Mouse (Mus musculus) CH12.LX (cell line): ENCODE data around the gene Bid. TPM values are rescaled to one million over a fixed set of nuclear protein-coding genes. Genes with fewer than 3 reads are reported as not detected.
"Not testable (repeated sequence)": the region's sequence is repeated elsewhere in the genome, so short reads cannot be mapped to it uniquely, and the experiment has no call there.

Source experiments
- DNase-seq: peaks from one replicate; pipeline ENCODE4 v3.0.0-alpha.2; 2013; ENCODE audit errors: extremely low read depth
- H3K27ac ChIP-seq: 2 replicates; pipeline ENCODE4 v1.5.1; 2012; ENCODE audit warnings: low read depth, mild to moderate bottlenecking, control low read depth, moderate library complexity; ENCODE audit not compliant: insufficient read depth
- H3K27me3 ChIP-seq: replicated peaks from 2 replicates; pipeline ENCODE3; 2012; ENCODE audit warnings: inconsistent platforms
- H3K36me3 ChIP-seq, 2 experiments: replicated peaks in 1 of 2; 2 replicates each; pipeline versions ENCODE3 to v1.6.1; 2012; ENCODE audit warnings: inconsistent platforms in 1 of 2, low read length in 1 of 2, mild to moderate bottlenecking in 1 of 2, mixed read lengths in 1 of 2, moderate library complexity in 1 of 2; ENCODE audit not compliant: control insufficient read depth in 1 of 2, insufficient read depth in 1 of 2
- H3K4me1 ChIP-seq, 2 experiments: 2 replicates each; pipeline ENCODE4 v1.6.1; 2012; ENCODE audit warnings: inconsistent platforms in 1 of 2, moderate library complexity in 1 of 2; ENCODE audit not compliant: insufficient read depth in 2 of 2, control insufficient read depth in 1 of 2
- H3K4me2 ChIP-seq: 2 replicates; pipeline ENCODE4 v1.6.1; 2012; ENCODE audit warnings: low read depth, mild to moderate bottlenecking, control low read depth; ENCODE audit not compliant: poor library complexity, insufficient read depth, severe bottlenecking
- H3K4me3 ChIP-seq, 3 experiments: fragments of 150-350 bp in 1 of 3; sonication (generic) in 1 of 3; replicated peaks in 1 of 3; 2 replicates each; pipeline versions ENCODE3 to v1.5.1; 2011 to 2012; ENCODE audit warnings: low read depth in 2 of 3, low read length in 2 of 3, mild to moderate bottlenecking in 2 of 3, moderate library complexity in 2 of 3, control low read depth in 1 of 3, improper control_type of control experiment in 1 of 3, inconsistent platforms in 1 of 3, mixed read lengths in 1 of 3; ENCODE audit not compliant: poor library complexity in 1 of 3
- H3K79me2 ChIP-seq: replicated peaks from 2 replicates; pipeline ENCODE4 v1.6.1; 2012; ENCODE audit warnings: mild to moderate bottlenecking, moderate library complexity; ENCODE audit not compliant: control insufficient read depth, poor library complexity, insufficient read depth, severe bottlenecking; ENCODE audit errors: extremely low read depth
- H3K9ac ChIP-seq: 2 replicates; pipeline ENCODE4 v1.6.1; 2012; ENCODE audit warnings: low read depth, mild to moderate bottlenecking, control low read depth, moderate library complexity; ENCODE audit not compliant: insufficient read depth
- H3K9me3 ChIP-seq: replicated peaks from 2 replicates; pipeline ENCODE3; 2012; ENCODE audit warnings: low read length, inconsistent platforms, mixed read lengths
- CHD2 ChIP-seq: IDR thresholded peaks from 2 replicates; pipeline ENCODE4 v1.6.1; 2011; ENCODE audit warnings: low read length, improper control_type of control experiment
- EP300 ChIP-seq: IDR thresholded peaks from 2 replicates; pipeline ENCODE4 v1.6.1; 2011; ENCODE audit warnings: low read length, improper control_type of control experiment
- ETS1 ChIP-seq: conservative IDR thresholded peaks from 2 replicates; pipeline ENCODE4 v1.6.1; 2012; ENCODE audit warnings: low read depth, mild to moderate bottlenecking, inconsistent platforms, low read length, improper control_type of control experiment, moderate library complexity
- MAFK ChIP-seq: IDR thresholded peaks from 2 replicates; pipeline ENCODE4 v1.6.1; 2011; ENCODE audit warnings: low read length, improper control_type of control experiment; ENCODE audit not compliant: insufficient replicate concordance
- MXI1 ChIP-seq: IDR thresholded peaks from 2 replicates; pipeline ENCODE4 v1.6.1; 2011; ENCODE audit warnings: mild to moderate bottlenecking, low read depth, low read length, improper control_type of control experiment
- MYC ChIP-seq: IDR thresholded peaks from 2 replicates; pipeline ENCODE4 v1.6.1; 2011; ENCODE audit warnings: low read depth, mild to moderate bottlenecking, improper control_type of control experiment, low read length
- POLR2AphosphoS2 ChIP-seq: IDR thresholded peaks from 2 replicates; pipeline ENCODE4 v1.6.1; 2011; ENCODE audit warnings: low read depth, low read length, improper control_type of control experiment
- RCOR1 ChIP-seq: conservative IDR thresholded peaks from 2 replicates; pipeline ENCODE4 v1.6.1; 2012; ENCODE audit warnings: low read depth, mild to moderate bottlenecking, inconsistent platforms, low read length, improper control_type of control experiment
- SIN3A ChIP-seq: IDR thresholded peaks from 2 replicates; pipeline ENCODE4 v1.6.1; 2012; ENCODE audit warnings: low read length, improper control_type of control experiment, inconsistent platforms
- TCF12 ChIP-seq: IDR thresholded peaks from 2 replicates; pipeline ENCODE4 v1.6.1; 2014; ENCODE audit warnings: low read depth, mild to moderate bottlenecking, inconsistent platforms, low read length, improper control_type of control experiment
- USF1 ChIP-seq: IDR thresholded peaks from 2 replicates; pipeline ENCODE4 v1.6.1; 2014; ENCODE audit warnings: low read depth, mild to moderate bottlenecking, inconsistent platforms, low read length, improper control_type of control experiment
- ZNF384 ChIP-seq: IDR thresholded peaks from 2 replicates; pipeline ENCODE4 v1.6.1; 2012; ENCODE audit warnings: low read depth, low read length, improper control_type of control experiment, inconsistent platforms
- dilution Hi-C: fragments of 300-500 bp; cut with MboI; formaldehyde crosslinking; loops from 2 replicates; pipeline ENCODE4 v1.14.3; 2020; ENCODE audit warnings: low sequenced_read_pairs; ENCODE audit not compliant: extremely low pct_unique_long_range_greater_than_20kb, extremely low pct_ligation_motif_present
- in situ Hi-C: fragments of 300-500 bp; cut with MboI; formaldehyde crosslinking; loops from 3 replicates; pipeline ENCODE4 v1.14.3; 2019; ENCODE audit warnings: low sequenced_read_pairs, low pct_ligation_motif_present, low pct_unique_long_range_greater_than_20kb, mixed read lengths
- polyA plus RNA-seq: library from polyadenylated mRNA; unstranded; fragments of >175 nt; gene quantifications from 2 replicates; pipeline ENCODE4 v1.2.1, GENCODE M21; 2012; ENCODE audit warnings: low read depth; ENCODE audit not compliant: insufficient read length
- total RNA-seq, 2 experiments: library from RNA; depleted of rRNA; stranded (reverse); fragments of 300-350 nt in 1 of 2; fragments of >200 nt in 1 of 2; gene quantifications; 2 replicates each; pipeline ENCODE4 v1.2.3; 2012 to 2014

The Bid gene
- total and polyA plus RNA-seq, 3 experiments, result 102 to 148 (median 144) TPM

GRCm38 (mm10) chr6:120926880-120927279 is 10.2 kb upstream of the Bid start:
- Histone ChIP-seq H3K36me3 (no peaks in the 10 kb centered on the region), H3K4me3 (no peak overlapping the region), H3K4me1 (peaks cover 27 to 62% of the 10 kb centered on the region in 2 experiments), H3K27me3 (no peaks in the 10 kb centered on the region), H3K79me2 (no peaks in the 10 kb centered on the region), H3K9ac (no peak overlapping the region), H3K27ac (no peak overlapping the region), H3K9me3 (peaks cover 7% of the 10 kb centered on the region), H3K4me2 (no peak overlapping the region)
- in situ Hi-C loops (no loop called here), dilution Hi-C loops (no loop called here)
- DNase-seq, result no peak
- no peak for TF ChIP-seq POLR2AphosphoS2
- peak; percentile 72 for TF ChIP-seq MAFK

- dilution Hi-C loops, H3K36me3 ChIP-seq, H3K4me2 ChIP-seq, in situ Hi-C loops, H3K27ac ChIP-seq, H3K79me2 ChIP-seq, DNase-seq, H3K9ac ChIP-seq, H3K27me3 ChIP-seq, H3K4me3 ChIP-seq: not testable (repeated sequence)
- peaks cover 12 to 43% of the 10 kb centered on the region in 2 experiments for H3K4me1 ChIP-seq
- peaks cover 18% of the 10 kb centered on the region for H3K9me3 ChIP-seq
- peak; percentile 32; the same call in 1 of the 2 replicates for TF ChIP-seq ZNF384
Observed at GRCm38 (mm10) chr6:120924791-120925321, 8.2 kb upstream of the Bid start.

- Histone ChIP-seq H3K36me3 (peaks cover 0 to 7% of the 10 kb centered on the region in 2 experiments), H3K9me3 (peaks cover 18% of the 10 kb centered on the region), H3K4me2 (peak overlapping the region; percentile 48; the same call in 1 of the 2 replicates), H3K4me3 (no peak overlapping the region), H3K9ac (peak overlapping the region; percentile 38; the same call in 1 of the 2 replicates), H3K27ac (no peak overlapping the region), H3K4me1 (peaks cover 4 to 35% of the 10 kb centered on the region in 2 experiments), H3K27me3 (no peaks in the 10 kb centered on the region), H3K79me2 (peaks cover 18% of the 10 kb centered on the region)
- peak; percentile 68 for DNase-seq
- in situ Hi-C loops (no loop called here), dilution Hi-C loops (no loop called here)
- TF ChIP-seq ETS1, result peak; percentile 50
- 0 out of 2 replicates have a peak, but pooled peaks have one; percentile 15 for TF ChIP-seq TCF12
- no peak for TF ChIP-seq RCOR1
- no peak for TF ChIP-seq USF1
- 0 out of 2 replicates have a peak, but pooled peaks have one; percentile 43 for TF ChIP-seq MXI1
- TF ChIP-seq MYC, result peak; percentile 50; the same call in 1 of the 2 replicates
- 0 out of 2 replicates have a peak, but pooled peaks have one; percentile 24 for TF ChIP-seq EP300
- 0 out of 2 replicates have a peak, but pooled peaks have one; percentile 56 for TF ChIP-seq SIN3A
- TF ChIP-seq CHD2, result peak; percentile 58; the same call in 1 of the 2 replicates
Observed at GRCm38 (mm10) chr6:120917975-120918374, 1.3 kb upstream of the Bid start.
